Mouse (Mus musculus): ENCODE results near the gene St8sia1. TPM values are rescaled to one million over a fixed set of nuclear protein-coding genes. Genes with fewer than 3 reads are reported as not detected.
A peak's percentile ranks its signal among the peaks of the same experiment; 100 is the strongest.

The St8sia1 gene
- polyA plus RNA-seq, 1 experiment from 2014 or later: 8.4 TPM

DNA sequence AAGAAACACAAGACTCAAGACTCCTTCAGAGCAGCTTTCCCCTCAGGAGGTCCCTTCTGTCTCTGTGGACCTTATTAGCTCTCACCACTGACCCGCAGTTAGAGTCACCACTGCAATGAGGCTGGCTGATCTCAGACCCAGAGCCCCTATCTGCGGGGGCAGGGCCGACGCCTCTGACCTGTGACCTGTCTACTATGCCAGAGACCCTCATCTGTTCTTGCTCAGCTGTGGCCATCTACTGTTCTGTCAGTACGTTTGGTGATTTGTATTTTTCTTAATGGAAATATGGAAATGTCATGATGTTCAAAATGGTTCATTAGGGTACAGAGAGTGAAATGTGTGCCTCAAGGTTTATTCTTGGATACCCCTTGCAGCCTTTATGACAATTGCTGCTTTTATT is 114.9 kb downstream of the St8sia1 start:
- Histone ChIP-seq H3K9me3 (ENCODE audit: control insufficient read depth, low read length) (no peaks in the 10 kb centered on the region), H3K36me3 (ENCODE audit: control insufficient read depth, insufficient read depth, low read length) (peaks cover 7% of the 10 kb centered on the region; the same call in 1 of the 2 replicates), H3K4me3 (replicated peaks; ENCODE audit: low read depth, low read length) (no peak overlapping the region), H3K9ac (replicated peaks; ENCODE audit: low read length) (no peak overlapping the region), H3K27me3 (ENCODE audit: control insufficient read depth, insufficient read depth, low read length) (no peaks in the 10 kb centered on the region), H3K4me2 (ENCODE audit: low read length) (no peak overlapping the region), H3K4me1 (ENCODE audit: control insufficient read depth, insufficient read depth, low read length) (no peaks in the 10 kb centered on the region), H3K27ac (replicated peaks; ENCODE audit: low read depth, low read length) (no peak overlapping the region)
- no peak for ATAC-seq (ENCODE audit: low FRiP score, low TSS enrichment)
- 61% methylated on average over 5 of the region's 5 CpGs for whole genome bisulfite sequencing
- no peak for DNase-seq

GRCm38 (mm10) chr6:142847914-142848674 is 116.2 kb downstream of the St8sia1 start:
- no peaks in the 10 kb centered on the region for H3K27me3 ChIP-seq (ENCODE audit: control insufficient read depth, insufficient read depth, low read length)
- 83% methylated on average over 8 of the region's 8 CpGs for WGBS
- no peak for DNase-seq
- no peak overlapping the region for H3K4me2 ChIP-seq (ENCODE audit: low read length)
- no peaks in the 10 kb centered on the region for H3K9me3 ChIP-seq (ENCODE audit: control insufficient read depth, low read length)
- H3K9ac ChIP-seq (replicated peaks; ENCODE audit: low read length): no peak overlapping the region
- H3K27ac ChIP-seq (replicated peaks; ENCODE audit: low read depth, low read length): no peak overlapping the region
- peaks cover 7% of the 10 kb centered on the region; the same call in 1 of the 2 replicates for H3K36me3 ChIP-seq (ENCODE audit: control insufficient read depth, insufficient read depth, low read length)
- no peaks in the 10 kb centered on the region for H3K4me1 ChIP-seq (ENCODE audit: control insufficient read depth, insufficient read depth, low read length)
- no peak for ATAC-seq (ENCODE audit: low FRiP score, low TSS enrichment)
- no peak overlapping the region for H3K4me3 ChIP-seq (replicated peaks; ENCODE audit: low read depth, low read length)

GRCm38 (mm10) chr6:142846855-142847254 is 117.4 kb downstream of the St8sia1 start:
- WGBS: 89% methylated on average over 4 of the region's 4 CpGs
- ATAC-seq (ENCODE audit: low FRiP score, low TSS enrichment): no peak

DNA sequence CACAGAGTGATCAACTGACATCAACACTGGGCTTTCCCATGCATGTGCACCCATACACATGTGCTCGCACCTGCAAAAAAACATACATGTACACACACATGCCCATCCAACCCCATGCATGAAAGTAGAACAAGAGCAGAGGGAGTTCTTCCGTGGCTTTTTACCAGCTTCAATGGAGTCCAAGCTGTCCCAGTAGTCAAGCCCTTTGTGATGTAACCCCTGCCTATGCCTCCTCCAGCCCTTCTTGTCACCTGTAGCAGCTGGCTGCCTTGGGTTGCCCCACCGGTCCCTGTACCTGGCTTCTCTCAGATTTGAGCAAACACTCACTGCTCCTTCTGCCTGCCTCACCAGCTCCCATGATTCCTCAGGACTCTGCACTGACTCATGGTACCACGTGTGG is 119.2 kb downstream of the St8sia1 start:
- no peak for ATAC-seq (ENCODE audit: low FRiP score, low TSS enrichment)
- H3K27me3 ChIP-seq (ENCODE audit: control insufficient read depth, insufficient read depth, low read length): no peaks in the 10 kb centered on the region
- H3K9me3 ChIP-seq (ENCODE audit: control insufficient read depth, low read length): no peaks in the 10 kb centered on the region
- DNase-seq: no peak
- H3K36me3 ChIP-seq (ENCODE audit: control insufficient read depth, insufficient read depth, low read length): peaks cover 5% of the 10 kb centered on the region; the same call in 1 of the 2 replicates
- WGBS: 86% methylated on average over 4 of the region's 4 CpGs
- H3K4me3 ChIP-seq (replicated peaks; ENCODE audit: low read depth, low read length): no peak overlapping the region
- no peaks in the 10 kb centered on the region for H3K4me1 ChIP-seq (ENCODE audit: control insufficient read depth, insufficient read depth, low read length)
- H3K27ac ChIP-seq (replicated peaks; ENCODE audit: low read depth, low read length): no peak overlapping the region
- H3K4me2 ChIP-seq (ENCODE audit: low read length): no peak overlapping the region
- no peak overlapping the region for H3K9ac ChIP-seq (replicated peaks; ENCODE audit: low read length)

More at GRCm38 (mm10) chr6:142846855-142847254, 117.4 kb downstream of the St8sia1 start:
- Histone ChIP-seq H3K36me3 (ENCODE audit: control insufficient read depth, insufficient read depth, low read length) (peaks cover 7% of the 10 kb centered on the region; the same call in 1 of the 2 replicates), H3K4me2 (ENCODE audit: low read length) (no peak overlapping the region), H3K4me1 (ENCODE audit: control insufficient read depth, insufficient read depth, low read length) (no peaks in the 10 kb centered on the region), H3K9me3 (ENCODE audit: control insufficient read depth, low read length) (no peaks in the 10 kb centered on the region), H3K9ac (replicated peaks; ENCODE audit: low read length) (no peak overlapping the region), H3K27ac (replicated peaks; ENCODE audit: low read depth, low read length) (no peak overlapping the region), H3K27me3 (ENCODE audit: control insufficient read depth, insufficient read depth, low read length) (no peaks in the 10 kb centered on the region), H3K4me3 (replicated peaks; ENCODE audit: low read depth, low read length) (no peak overlapping the region)
- DNase-seq: no peak

- no peak overlapping the region for H3K4me3 ChIP-seq (replicated peaks; ENCODE audit: low read depth, low read length)
- no peak for ATAC-seq (ENCODE audit: low FRiP score, low TSS enrichment)
- DNase-seq: no peak
- H3K9me3 ChIP-seq (ENCODE audit: control insufficient read depth, low read length): no peaks in the 10 kb centered on the region
- no peaks in the 10 kb centered on the region for H3K4me1 ChIP-seq (ENCODE audit: control insufficient read depth, insufficient read depth, low read length)
- no peaks in the 10 kb centered on the region for H3K27me3 ChIP-seq (ENCODE audit: control insufficient read depth, insufficient read depth, low read length)
- H3K9ac ChIP-seq (replicated peaks; ENCODE audit: low read length): no peak overlapping the region
- 92% methylated on average over 4 of the region's 4 CpGs for WGBS
- peaks cover 5% of the 10 kb centered on the region; the same call in 1 of the 2 replicates for H3K36me3 ChIP-seq (ENCODE audit: control insufficient read depth, insufficient read depth, low read length)
- no peak overlapping the region for H3K27ac ChIP-seq (replicated peaks; ENCODE audit: low read depth, low read length)
- no peak overlapping the region for H3K4me2 ChIP-seq (ENCODE audit: low read length)
These were observed 120.2 kb downstream of the St8sia1 start for GRCm38 (mm10) chr6:142844061-142844460.

DNA sequence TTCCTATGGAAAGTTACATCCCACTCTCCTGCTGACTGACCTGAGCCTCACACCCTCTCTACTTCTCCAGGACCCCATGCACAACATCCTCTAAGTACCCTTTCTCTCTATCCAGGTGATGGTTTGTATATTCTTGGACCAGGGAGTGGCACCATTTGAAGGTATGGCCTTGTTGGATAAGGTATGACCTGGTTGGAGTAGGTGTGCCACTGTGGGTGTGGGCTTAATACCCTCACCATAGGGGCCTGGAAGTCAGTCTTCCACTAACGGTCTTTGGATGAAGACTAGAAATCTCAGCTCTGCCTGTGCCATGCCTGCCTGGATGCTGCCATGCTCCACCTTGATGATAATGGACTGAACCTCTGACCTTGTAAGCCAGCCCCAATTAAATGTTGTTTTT is 125.8 kb downstream of the St8sia1 start:
- Histone ChIP-seq H3K4me1 (ENCODE audit: control insufficient read depth, insufficient read depth, low read length) (peaks cover 8% of the 10 kb centered on the region), H3K4me3 (replicated peaks; ENCODE audit: low read depth, low read length) (no peak overlapping the region), H3K9me3 (ENCODE audit: control insufficient read depth, low read length) (no peaks in the 10 kb centered on the region), H3K36me3 (ENCODE audit: control insufficient read depth, insufficient read depth, low read length) (no peaks in the 10 kb centered on the region), H3K27ac (replicated peaks; ENCODE audit: low read depth, low read length) (no peak overlapping the region), H3K4me2 (ENCODE audit: low read length) (no peak overlapping the region), H3K9ac (replicated peaks; ENCODE audit: low read length) (no peak overlapping the region), H3K27me3 (ENCODE audit: control insufficient read depth, insufficient read depth, low read length) (no peaks in the 10 kb centered on the region)
- no peak for DNase-seq
- WGBS: 100% methylated on average over 1 of the region's 1 CpGs
- ATAC-seq (ENCODE audit: low FRiP score, low TSS enrichment): no peak

GRCm38 (mm10) chr6:142837326-142837725 is 126.9 kb downstream of the St8sia1 start:
- Histone ChIP-seq H3K4me3 (replicated peaks; ENCODE audit: low read depth, low read length) (no peak overlapping the region), H3K27me3 (ENCODE audit: control insufficient read depth, insufficient read depth, low read length) (no peaks in the 10 kb centered on the region), H3K36me3 (ENCODE audit: control insufficient read depth, insufficient read depth, low read length) (no peaks in the 10 kb centered on the region), H3K27ac (replicated peaks; ENCODE audit: low read depth, low read length) (no peak overlapping the region), H3K9ac (replicated peaks; ENCODE audit: low read length) (no peak overlapping the region), H3K9me3 (ENCODE audit: control insufficient read depth, low read length) (no peaks in the 10 kb centered on the region), H3K4me2 (ENCODE audit: low read length) (no peak overlapping the region), H3K4me1 (ENCODE audit: control insufficient read depth, insufficient read depth, low read length) (peaks cover 8% of the 10 kb centered on the region)
- DNase-seq (no peak), ATAC-seq (ENCODE audit: low FRiP score, low TSS enrichment) (no peak)
- WGBS: 84% methylated on average over 9 of the region's 9 CpGs

DNA sequence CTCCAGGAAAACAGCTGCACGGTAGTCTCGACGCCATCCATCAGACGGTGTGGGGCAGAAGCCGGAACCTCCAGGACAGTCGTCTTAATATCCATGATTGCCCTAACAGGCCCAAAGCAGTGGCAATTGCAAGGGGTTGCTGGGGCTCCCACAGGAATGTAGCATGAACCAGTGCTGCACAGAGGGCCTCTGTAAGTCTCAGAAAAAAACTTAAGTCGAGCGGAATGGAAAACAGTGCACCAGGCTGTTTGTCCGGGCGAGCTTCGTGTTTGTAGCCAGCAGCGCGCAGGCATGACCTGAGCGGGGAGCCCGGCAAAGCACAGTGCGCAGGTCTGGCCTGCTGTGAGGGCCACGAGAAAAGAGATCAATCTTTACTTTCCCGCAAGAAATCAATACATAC is 128.5 kb downstream of the St8sia1 start:
- no peak overlapping the region for H3K9ac ChIP-seq (replicated peaks; ENCODE audit: low read length)
- H3K36me3 ChIP-seq (ENCODE audit: control insufficient read depth, insufficient read depth, low read length): no peaks in the 10 kb centered on the region
- ATAC-seq (ENCODE audit: low FRiP score, low TSS enrichment) (peak; percentile 67; the same call in 1 of the 2 replicates), DNase-seq (peak; percentile 64)
- WGBS: 35% methylated on average over 18 of the region's 18 CpGs
- H3K27ac ChIP-seq (replicated peaks; ENCODE audit: low read depth, low read length): peak overlapping the region; percentile 45; the same call in 1 of the 2 replicates
- no peaks in the 10 kb centered on the region for H3K27me3 ChIP-seq (ENCODE audit: control insufficient read depth, insufficient read depth, low read length)
- H3K4me1 ChIP-seq (ENCODE audit: control insufficient read depth, insufficient read depth, low read length): peaks cover 8% of the 10 kb centered on the region
- H3K9me3 ChIP-seq (ENCODE audit: control insufficient read depth, low read length): no peaks in the 10 kb centered on the region
- peak overlapping the region; percentile 23 for H3K4me2 ChIP-seq (ENCODE audit: low read length)
- no peak overlapping the region for H3K4me3 ChIP-seq (replicated peaks; ENCODE audit: low read depth, low read length)

GRCm38 (mm10) chr6:142834911-142835310 is 129.3 kb downstream of the St8sia1 start:
- Histone ChIP-seq H3K27ac (replicated peaks; ENCODE audit: low read depth, low read length) (no peak overlapping the region), H3K9ac (replicated peaks; ENCODE audit: low read length) (no peak overlapping the region), H3K4me1 (ENCODE audit: control insufficient read depth, insufficient read depth, low read length) (peaks cover 8% of the 10 kb centered on the region), H3K36me3 (ENCODE audit: control insufficient read depth, insufficient read depth, low read length) (no peaks in the 10 kb centered on the region), H3K27me3 (ENCODE audit: control insufficient read depth, insufficient read depth, low read length) (no peaks in the 10 kb centered on the region), H3K4me3 (replicated peaks; ENCODE audit: low read depth, low read length) (no peak overlapping the region), H3K4me2 (ENCODE audit: low read length) (no peak overlapping the region), H3K9me3 (ENCODE audit: control insufficient read depth, low read length) (no peaks in the 10 kb centered on the region)
- no peak for DNase-seq
- no peak for ATAC-seq (ENCODE audit: low FRiP score, low TSS enrichment)
- WGBS: 80% methylated on average over 4 of the region's 4 CpGs

Data from midbrain, embryonic 14.5 days (tissue).